Mouse (Mus musculus): Measurements from ENCODE around the gene Skap1.

DNA sequence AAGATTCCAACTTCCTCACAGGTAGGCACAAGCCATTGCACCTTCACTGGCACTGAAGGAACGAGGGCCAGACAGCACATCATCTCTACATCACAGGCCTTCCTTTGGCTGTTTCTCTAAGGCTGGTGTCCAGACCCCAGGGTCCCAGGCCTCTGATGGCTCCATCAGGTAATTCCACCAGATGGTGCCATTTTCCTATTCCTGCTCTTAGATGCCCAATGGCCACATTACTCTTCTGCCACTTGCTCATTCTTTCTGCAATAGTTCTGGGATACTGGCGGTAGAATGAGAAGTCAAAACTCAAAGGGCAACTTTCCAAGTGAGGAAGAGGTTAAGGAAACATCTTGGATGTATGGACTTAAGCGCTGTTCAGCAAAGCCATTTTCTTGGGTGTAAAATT is 50.8 kb downstream of the Skap1 start:
- no peak for TF ChIP-seq CTCF (conservative IDR thresholded peaks at IDR 0.05; ENCODE audit: insufficient read depth, insufficient read length, low read depth, low read length)
- TF ChIP-seq POLR2A (IDR thresholded peaks at IDR 0.05; ENCODE audit: low read depth, low read length) = no peak
